Mouse (Mus musculus): Measurements from ENCODE around the gene Adam12. TPM values are rescaled to one million over a fixed set of nuclear protein-coding genes. Genes with fewer than 3 reads are reported as not detected.
"Not testable (repeated sequence)": the region's sequence is repeated elsewhere in the genome, so short reads cannot be mapped to it uniquely, and the experiment has no call there.

Adam12 gene
- total RNA-seq, 1 experiment: 3.9 TPM

DNA sequence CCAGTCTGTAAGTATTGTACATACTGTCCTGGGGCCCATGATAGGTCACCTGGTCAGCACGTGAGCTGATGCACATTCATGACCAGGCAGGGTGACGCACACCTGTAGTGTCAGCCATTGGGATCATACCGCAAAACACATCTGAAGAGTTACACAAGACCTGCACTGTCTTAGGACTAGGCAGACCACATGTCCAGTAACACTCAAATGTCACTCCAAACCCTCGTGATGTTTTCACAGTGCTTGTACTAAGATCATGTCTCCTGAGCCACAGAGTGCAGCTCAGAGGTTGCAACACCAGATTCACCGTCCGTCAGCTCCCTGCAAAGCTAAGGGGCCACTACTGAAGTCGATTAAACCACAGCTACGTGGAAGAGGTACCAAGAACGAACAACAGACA is 340.6 kb downstream of the Adam12 start:
- DNase-seq (ENCODE audit: low read depth, low spot score): no peak
- Histone ChIP-seq H3K4me1 (ENCODE audit: control insufficient read depth in 2 of 2, insufficient read depth in 2 of 2, low read length in 2 of 2, poor library complexity in 1 of 2) (no peaks in the 10 kb centered on the region), H3K36me3 (ENCODE audit: control insufficient read depth, insufficient read depth, low read length, poor library complexity, severe bottlenecking) (no peaks in the 10 kb centered on the region), H3K4me3 (ENCODE audit: insufficient read depth in 1 of 2, low read depth in 1 of 2, low read length in 2 of 2, poor library complexity in 1 of 2, severe bottlenecking in 1 of 2) (no peak overlapping the region), H3K9me3 (ENCODE audit: control insufficient read depth, insufficient read depth, low read depth, low read length) (no peaks in the 10 kb centered on the region), H3K9ac (ENCODE audit: insufficient read depth, low read depth, low read length, poor library complexity, severe bottlenecking) (no peak overlapping the region), H3K27ac (ENCODE audit: insufficient read depth, low read depth, low read length, poor library complexity, severe bottlenecking) (no peak overlapping the region; the same call in 1 of the 2 replicates)
- in situ Hi-C loops (cut with MboI; ENCODE audit: low sequenced_read_pairs in 2 of 2, unreplicated experiment in 2 of 2): no loop called here
- TF ChIP-seq ZC3H11A (IDR thresholded peaks at IDR 0.05; ENCODE audit: borderline replicate concordance, low read depth, low read length) (no peak), MAFK (IDR thresholded peaks at IDR 0.05; ENCODE audit: insufficient read depth, low read depth, low read length) (no peak), CHD2 (IDR thresholded peaks at IDR 0.05; ENCODE audit: low read depth, low read length) (no peak), HCFC1 (IDR thresholded peaks at IDR 0.05; ENCODE audit: borderline replicate concordance, insufficient read depth, low read length) (no peak), ZNF384 (IDR thresholded peaks at IDR 0.05; ENCODE audit: low read depth, low read length) (no peak)

GRCm38 (mm10) chr7:133889986-133890385 is 342.0 kb downstream of the Adam12 start:
- Histone ChIP-seq H3K36me3 (ENCODE audit: control insufficient read depth, insufficient read depth, low read length, poor library complexity, severe bottlenecking) (no peaks in the 10 kb centered on the region), H3K27ac (ENCODE audit: insufficient read depth, low read depth, low read length, poor library complexity, severe bottlenecking) (no peak overlapping the region), H3K9ac (ENCODE audit: insufficient read depth, low read depth, low read length, poor library complexity, severe bottlenecking) (no peak overlapping the region), H3K9me3 (ENCODE audit: control insufficient read depth, insufficient read depth, low read depth, low read length) (no peaks in the 10 kb centered on the region), H3K4me1 (ENCODE audit: control insufficient read depth in 2 of 2, insufficient read depth in 2 of 2, low read length in 2 of 2, poor library complexity in 1 of 2) (no peaks in the 10 kb centered on the region), H3K4me3 (ENCODE audit: insufficient read depth in 1 of 2, low read depth in 1 of 2, low read length in 2 of 2, poor library complexity in 1 of 2, severe bottlenecking in 1 of 2) (no peak overlapping the region)
- in situ Hi-C loops (cut with MboI; ENCODE audit: low sequenced_read_pairs in 2 of 2, unreplicated experiment in 2 of 2): no loop called here
- TF ChIP-seq CHD2 (IDR thresholded peaks at IDR 0.05; ENCODE audit: low read depth, low read length): no peak
- TF ChIP-seq ZC3H11A (IDR thresholded peaks at IDR 0.05; ENCODE audit: borderline replicate concordance, low read depth, low read length): no peak
- no peak for TF ChIP-seq MAFK (IDR thresholded peaks at IDR 0.05; ENCODE audit: insufficient read depth, low read depth, low read length)
- TF ChIP-seq ZNF384 (IDR thresholded peaks at IDR 0.05; ENCODE audit: low read depth, low read length): no peak
- TF ChIP-seq HCFC1 (IDR thresholded peaks at IDR 0.05; ENCODE audit: borderline replicate concordance, insufficient read depth, low read length): no peak
- DNase-seq (ENCODE audit: low read depth, low spot score): no peak

- TF ChIP-seq HCFC1 (IDR thresholded peaks at IDR 0.05; ENCODE audit: borderline replicate concordance, insufficient read depth, low read length) (no peak), ZC3H11A (IDR thresholded peaks at IDR 0.05; ENCODE audit: borderline replicate concordance, low read depth, low read length) (no peak), ZNF384 (IDR thresholded peaks at IDR 0.05; ENCODE audit: low read depth, low read length) (no peak), MAFK (IDR thresholded peaks at IDR 0.05; ENCODE audit: insufficient read depth, low read depth, low read length) (no peak), CHD2 (IDR thresholded peaks at IDR 0.05; ENCODE audit: low read depth, low read length) (no peak)
- DNase-seq (ENCODE audit: low read depth, low spot score): no peak
Measured at GRCm38 (mm10) chr7:133888926-133889920, 342.7 kb downstream of the Adam12 start.

GRCm38 (mm10) chr7:133884759-133885431 is 347.1 kb downstream of the Adam12 start:
- H3K9me3 ChIP-seq (ENCODE audit: control insufficient read depth, insufficient read depth, low read depth, low read length); in situ Hi-C loops (cut with MboI; ENCODE audit: low sequenced_read_pairs in 2 of 2, unreplicated experiment in 2 of 2); DNase-seq (ENCODE audit: low read depth, low spot score); H3K4me1 ChIP-seq (ENCODE audit: control insufficient read depth in 2 of 2, insufficient read depth in 2 of 2, low read length in 2 of 2, poor library complexity in 1 of 2); H3K27ac ChIP-seq (ENCODE audit: insufficient read depth, low read depth, low read length, poor library complexity, severe bottlenecking); H3K4me3 ChIP-seq (ENCODE audit: insufficient read depth in 1 of 2, low read depth in 1 of 2, low read length in 2 of 2, poor library complexity in 1 of 2, severe bottlenecking in 1 of 2); H3K36me3 ChIP-seq (ENCODE audit: control insufficient read depth, insufficient read depth, low read length, poor library complexity, severe bottlenecking); H3K9ac ChIP-seq (ENCODE audit: insufficient read depth, low read depth, low read length, poor library complexity, severe bottlenecking): not testable (repeated sequence)

More at GRCm38 (mm10) chr7:133888926-133889920, 342.7 kb downstream of the Adam12 start:
- Histone ChIP-seq H3K9me3 (ENCODE audit: control insufficient read depth, insufficient read depth, low read depth, low read length) (no peaks in the 10 kb centered on the region), H3K36me3 (ENCODE audit: control insufficient read depth, insufficient read depth, low read length, poor library complexity, severe bottlenecking) (no peaks in the 10 kb centered on the region), H3K27ac (ENCODE audit: insufficient read depth, low read depth, low read length, poor library complexity, severe bottlenecking) (no peak overlapping the region), H3K4me3 (ENCODE audit: insufficient read depth in 1 of 2, low read depth in 1 of 2, low read length in 2 of 2, poor library complexity in 1 of 2, severe bottlenecking in 1 of 2) (no peak overlapping the region), H3K9ac (ENCODE audit: insufficient read depth, low read depth, low read length, poor library complexity, severe bottlenecking) (no peak overlapping the region), H3K4me1 (ENCODE audit: control insufficient read depth in 2 of 2, insufficient read depth in 2 of 2, low read length in 2 of 2, poor library complexity in 1 of 2) (no peaks in the 10 kb centered on the region)
- in situ Hi-C loops (cut with MboI; ENCODE audit: low sequenced_read_pairs in 2 of 2, unreplicated experiment in 2 of 2): no loop called here

All from ES-E14 (cell line).